Mouse (Mus musculus): ENCODE measurements around the gene Dlg2.
A peak's percentile ranks its signal among the peaks of the same experiment; 100 is the strongest.

Dlg2 gene

GRCm38 (mm10) chr7:91090830-91091683 lies 614.6 kb downstream of the Dlg2 start:
- no peak for DNase-seq

DNA sequence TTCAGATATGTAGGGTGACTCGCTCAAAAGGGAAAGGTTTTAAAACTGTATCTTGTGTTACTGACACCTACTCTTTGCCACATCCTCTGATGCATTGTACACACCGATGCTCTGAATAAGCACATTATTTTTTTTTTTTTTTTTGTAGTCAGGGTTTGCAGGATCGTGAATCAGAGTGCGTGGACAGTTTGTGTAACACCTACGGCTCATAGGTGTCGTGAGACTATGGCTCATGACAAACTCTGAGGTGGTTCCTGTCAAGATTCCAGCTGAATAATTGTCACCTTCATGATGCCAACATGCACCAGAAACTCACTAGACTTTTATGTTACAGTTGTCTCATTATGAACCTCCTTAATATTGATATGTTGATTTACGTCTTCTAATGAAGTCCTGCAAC lies 620.0 kb downstream of the Dlg2 start:
- DNase-seq, result no peak

GRCm38 (mm10) chr7:91098521-91098920 lies 622.0 kb downstream of the Dlg2 start:
- no peak for DNase-seq

DNA sequence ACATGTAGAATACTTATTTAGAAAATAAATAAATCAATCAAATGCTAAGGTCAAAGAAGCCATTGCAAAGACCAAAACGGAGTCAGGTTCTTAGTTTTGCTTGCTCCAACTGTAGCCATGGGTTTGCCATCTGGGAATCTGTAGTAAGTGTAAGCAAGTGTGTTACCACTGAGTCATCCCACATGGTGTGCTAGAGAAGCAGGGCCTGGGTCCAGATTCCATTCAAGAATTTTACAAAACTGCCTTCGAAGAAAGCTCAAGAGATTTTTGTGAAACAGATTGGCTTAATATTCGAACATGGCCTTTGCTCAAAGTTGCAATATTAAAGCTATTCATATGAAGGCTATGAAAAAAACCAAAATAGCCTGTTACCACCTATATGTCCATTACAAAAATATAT lies 633.1 kb downstream of the Dlg2 start:
- no peak for DNase-seq

DNA sequence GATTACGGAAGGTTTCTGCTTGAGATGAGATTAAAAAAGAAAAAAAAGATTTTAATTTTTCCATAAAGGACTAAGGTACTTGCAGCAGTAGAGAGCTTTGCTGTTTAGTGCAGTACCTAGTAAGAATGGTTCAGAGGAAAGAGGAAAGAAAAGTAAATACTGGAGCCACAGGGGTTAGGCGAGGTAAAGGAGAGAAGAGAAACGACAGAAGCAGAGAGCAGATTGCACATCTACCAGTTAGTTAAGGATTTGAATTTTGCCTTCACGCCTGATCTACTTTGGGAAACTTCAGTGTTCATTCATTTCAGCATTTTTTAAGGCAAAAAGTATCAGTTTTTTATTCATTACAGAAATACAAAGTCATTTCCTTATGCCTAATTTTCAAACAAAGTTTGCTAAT lies 655.7 kb downstream of the Dlg2 start:
- no peak for DNase-seq

DNA sequence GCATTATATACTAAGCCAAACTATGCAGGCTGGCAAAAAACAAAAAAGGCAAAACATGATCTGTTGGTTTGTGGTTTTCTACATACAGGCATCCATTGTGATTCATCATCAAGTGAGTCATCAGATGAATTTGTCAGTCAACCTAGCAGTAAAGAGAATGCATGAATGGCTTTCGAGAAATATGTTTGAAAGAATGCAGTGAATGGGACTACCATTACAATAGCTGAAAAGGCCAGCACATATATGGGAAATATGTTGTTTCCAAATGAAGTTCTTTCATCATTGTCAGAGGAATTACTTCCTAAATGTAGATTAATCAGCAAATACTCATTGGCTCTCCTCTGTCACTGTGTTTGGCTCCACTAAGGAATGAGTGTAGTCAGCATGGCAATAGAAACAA lies 677.6 kb downstream of the Dlg2 start:
- DNase-seq, result no peak

DNA sequence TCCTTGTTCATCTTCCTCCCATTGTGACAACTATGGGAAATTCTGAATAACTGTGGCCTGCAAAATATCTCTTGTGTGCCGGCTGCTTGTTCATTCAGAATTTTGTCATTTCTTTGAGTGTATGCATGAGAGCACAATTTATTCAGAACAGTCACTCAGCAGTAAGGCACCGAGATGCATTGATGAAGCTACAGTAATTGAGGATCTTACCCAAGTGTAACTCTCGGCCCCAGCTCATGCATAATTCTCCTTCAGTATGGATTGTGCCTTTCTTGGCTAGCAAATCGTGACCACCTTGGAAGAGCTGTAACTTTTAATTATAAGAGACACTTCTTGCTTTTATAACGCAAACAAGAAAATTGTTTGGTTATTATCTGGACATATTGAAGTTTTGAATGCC lies 682.7 kb downstream of the Dlg2 start:
- no peak for DNase-seq

DNA sequence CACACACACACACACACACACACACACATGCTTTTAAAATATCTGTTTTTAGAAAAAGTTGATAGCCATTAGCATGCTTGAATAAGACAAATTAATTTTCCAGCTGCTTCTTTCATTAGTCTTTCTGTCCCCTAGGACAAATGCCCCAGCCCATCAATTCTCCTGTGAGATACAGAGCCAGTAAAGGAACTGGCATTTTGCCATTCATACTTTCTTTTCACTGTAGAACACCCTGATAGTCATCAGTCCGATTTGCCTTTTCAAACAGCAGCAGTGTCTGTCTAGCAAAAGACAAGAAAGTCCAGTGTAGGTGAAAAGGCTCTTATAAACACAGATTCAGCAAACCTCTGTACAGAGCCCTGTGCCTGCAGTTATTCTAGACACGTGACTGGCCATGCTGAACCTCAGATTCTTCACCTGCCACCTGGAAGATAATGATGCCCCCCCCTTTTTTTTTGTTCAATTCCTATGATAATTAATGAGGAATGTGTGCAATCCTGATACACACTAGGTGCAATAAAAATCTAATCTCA lies 685.2 kb downstream of the Dlg2 start:
- no peak for DNase-seq

- DNase-seq, result no peak
These were observed 697.1 kb downstream of the Dlg2 start for GRCm38 (mm10) chr7:91173560-91173959.

GRCm38 (mm10) chr7:91188211-91188610 lies 711.7 kb downstream of the Dlg2 start:
- DNase-seq, result no peak

DNA sequence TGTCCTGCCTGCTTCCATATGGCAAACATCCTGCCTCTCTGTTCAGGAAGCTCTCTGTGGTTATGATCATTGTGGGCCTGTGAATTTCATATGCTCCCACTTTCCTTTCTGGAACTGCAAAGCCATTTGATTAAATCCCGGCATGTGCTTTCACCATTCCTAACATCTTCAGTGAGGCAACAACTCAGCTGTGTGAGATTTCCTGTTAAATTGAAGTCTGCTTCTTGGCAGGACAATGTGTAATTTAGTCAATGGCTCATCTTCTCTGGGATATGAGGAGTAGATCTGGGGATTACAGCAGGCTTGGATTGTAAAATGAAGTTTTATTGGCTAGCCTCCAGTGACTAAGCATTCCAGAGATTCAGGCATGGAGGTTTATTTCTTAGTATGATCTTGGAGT lies 722.9 kb downstream of the Dlg2 start:
- DNase-seq, result no peak

DNA sequence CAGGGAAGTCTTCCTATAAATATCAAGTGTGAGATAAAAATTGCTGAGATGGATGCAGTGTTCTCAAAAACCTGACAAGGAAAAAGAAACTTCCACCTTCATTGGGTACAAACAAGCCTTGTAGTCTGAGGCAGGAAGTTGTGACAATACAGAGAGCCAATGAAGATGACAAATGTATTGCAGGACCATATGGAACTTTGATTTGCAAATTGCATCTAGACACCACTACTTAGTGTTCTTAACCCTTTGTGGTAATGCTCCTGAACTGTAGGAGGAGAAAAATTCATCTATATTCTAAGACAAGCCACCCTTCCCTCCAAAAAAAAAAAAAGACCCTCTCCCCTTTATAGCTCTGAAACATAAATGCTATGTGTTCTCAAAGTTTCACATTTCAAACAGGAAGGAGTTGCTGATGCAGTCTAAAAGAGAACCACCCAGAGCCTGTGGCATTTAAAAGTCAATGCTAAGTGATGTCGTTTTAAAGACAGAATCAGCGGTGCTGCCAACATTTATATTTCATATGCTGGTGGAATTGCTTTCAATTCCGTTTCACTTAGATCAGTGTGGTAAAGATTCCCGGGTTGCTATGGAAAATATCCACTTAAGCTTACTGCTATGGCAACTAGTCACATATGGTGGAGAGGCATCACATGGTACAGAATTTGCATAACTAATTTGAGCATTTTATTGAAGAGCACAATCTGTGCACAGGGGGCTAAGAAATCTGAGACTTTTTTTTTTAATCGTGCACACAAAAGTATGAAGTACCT lies 731.8 kb downstream of the Dlg2 start:
- DNase-seq, result no peak

GRCm38 (mm10) chr7:91208973-91209372 lies 732.5 kb downstream of the Dlg2 start:
- no peak for DNase-seq

DNA sequence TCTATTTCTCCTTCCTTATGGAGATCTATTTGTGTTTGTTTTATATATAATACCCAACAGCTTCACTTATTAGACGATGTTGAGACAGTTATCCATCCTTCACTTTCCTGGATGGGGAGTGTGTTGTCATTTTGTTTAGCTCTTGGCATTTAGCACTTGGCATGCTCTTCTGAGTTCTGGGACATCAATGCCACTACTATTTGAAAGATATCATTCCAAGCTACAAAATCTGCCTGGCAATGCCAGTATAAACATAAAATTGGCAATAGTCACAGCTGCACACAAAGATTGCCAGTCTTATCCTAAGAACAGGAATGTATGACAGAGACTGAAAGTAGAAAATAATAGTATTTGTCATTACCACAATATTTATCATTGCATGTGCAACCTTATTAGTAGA lies 735.8 kb downstream of the Dlg2 start:
- DNase-seq, result no peak

DNA sequence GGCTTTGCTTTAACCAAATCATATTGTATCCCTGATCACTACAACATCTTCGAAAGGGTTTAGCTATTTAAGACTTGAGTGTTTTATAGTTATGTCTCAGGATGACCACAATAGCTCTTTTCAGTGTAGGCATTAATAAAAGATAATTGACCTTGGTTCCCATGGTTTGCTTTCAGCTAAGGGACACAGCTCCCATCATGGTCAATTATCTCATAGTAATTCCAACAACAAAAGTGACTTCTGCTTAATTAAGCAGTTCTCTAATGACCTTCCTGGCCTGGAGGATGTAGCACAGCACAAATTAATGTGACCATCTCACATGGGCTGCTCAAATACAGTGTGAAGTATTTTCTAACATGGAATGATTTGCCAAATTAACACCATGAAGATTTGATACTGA lies 738.4 kb downstream of the Dlg2 start:
- no peak for DNase-seq

- DNase-seq, result no peak
These were observed 742.0 kb downstream of the Dlg2 start for GRCm38 (mm10) chr7:91218321-91218987.

GRCm38 (mm10) chr7:91226442-91226841 lies 750.0 kb downstream of the Dlg2 start:
- DNase-seq, result peak; percentile 28

DNA sequence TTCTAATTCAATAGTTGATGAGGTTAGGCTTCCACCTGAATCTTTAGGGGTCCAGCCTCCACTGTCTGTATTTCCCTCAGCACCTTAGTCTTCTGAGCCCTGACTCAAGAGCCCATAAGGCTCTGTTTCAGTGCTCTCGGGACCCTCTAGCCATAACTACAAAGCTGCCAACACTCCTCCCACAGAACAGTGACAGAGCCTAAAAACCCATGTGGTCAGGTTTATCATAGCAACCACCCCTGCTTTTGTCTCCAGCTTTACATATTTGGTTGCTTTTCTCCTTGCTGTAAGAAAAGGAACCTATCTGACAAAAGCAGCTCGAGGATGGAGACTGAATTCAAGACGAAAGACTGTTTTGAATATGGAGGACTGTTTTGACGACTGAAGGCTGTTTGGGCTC lies 765.2 kb downstream of the Dlg2 start:
- DNase-seq, result no peak

- no peak for DNase-seq
These were observed 785.2 kb downstream of the Dlg2 start for GRCm38 (mm10) chr7:91261672-91262030.

DNA sequence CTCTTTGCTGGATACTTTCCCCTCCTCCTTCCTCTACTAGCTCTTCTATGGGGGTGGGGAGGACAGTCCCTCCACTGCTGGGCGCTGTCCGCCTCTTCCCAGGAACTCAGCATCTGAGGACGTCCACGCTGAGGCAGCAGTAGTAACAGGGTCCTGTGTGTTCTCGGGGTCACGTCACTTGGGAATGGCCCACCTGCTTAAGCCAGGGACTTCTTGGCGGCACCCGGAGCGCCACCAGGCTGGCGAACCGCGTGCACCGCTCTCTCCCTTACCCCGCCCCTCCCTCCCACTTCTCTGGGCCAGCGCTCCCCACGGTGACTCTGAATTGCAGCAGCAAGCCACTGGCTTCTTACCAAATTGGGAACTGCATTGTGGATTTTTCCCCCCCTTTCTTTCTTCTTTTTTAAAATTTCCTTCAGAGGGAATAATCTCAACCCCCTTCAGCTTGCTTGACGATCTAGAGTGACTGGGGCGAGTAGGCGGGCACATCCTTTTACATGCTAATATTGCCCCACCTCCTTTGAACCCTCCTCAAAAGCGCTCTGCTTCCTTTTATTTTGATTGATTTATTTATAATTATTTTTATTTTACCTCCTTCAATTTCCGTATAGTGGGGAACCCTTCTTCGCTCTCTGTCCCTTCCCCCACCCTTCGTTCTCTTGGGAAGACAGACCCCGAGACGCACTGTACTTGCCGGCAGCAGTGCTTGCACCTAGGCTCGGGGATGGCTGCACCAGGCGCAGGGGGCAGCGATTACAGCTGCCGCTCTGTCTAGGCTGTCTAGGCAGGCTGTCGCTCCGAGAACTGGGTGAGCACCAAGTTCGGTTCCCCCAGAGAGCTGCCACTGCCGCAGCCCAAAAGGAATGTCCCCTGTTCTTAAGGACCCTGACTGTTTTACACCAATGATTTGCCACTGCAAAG lies 785.8 kb downstream of the Dlg2 start:
- no peak for DNase-seq

- DNase-seq, result no peak
These were observed 786.5 kb downstream of the Dlg2 start for GRCm38 (mm10) chr7:91262998-91263397.

DNA sequence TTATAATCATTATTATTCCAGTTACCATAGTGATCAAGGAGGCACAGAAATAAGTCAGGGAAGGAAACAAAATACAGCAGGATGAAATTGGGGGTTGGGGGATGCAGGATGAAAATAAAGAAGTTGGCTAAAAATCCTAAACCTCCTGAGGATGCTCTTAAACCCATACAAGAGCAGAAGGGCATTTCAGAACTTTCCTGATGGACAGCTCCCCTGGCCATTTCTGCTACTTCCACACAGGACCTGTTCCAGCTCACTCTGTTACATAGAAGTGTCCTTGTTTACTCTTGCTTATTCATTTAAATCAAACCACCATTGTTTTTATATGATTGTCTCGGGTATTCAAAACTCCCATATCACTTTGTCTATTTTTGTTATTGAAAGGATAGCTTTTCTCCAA lies 791.3 kb downstream of the Dlg2 start:
- DNase-seq, result peak; percentile 10

Measured in lung, postnatal 14 days (tissue).